Mouse (Mus musculus) neural tube, embryonic 13.5 days (tissue): Measurements from ENCODE around the gene H6pd. TPM values are rescaled to one million over a fixed set of nuclear protein-coding genes. Genes with fewer than 3 reads are reported as not detected.

Experiments
- polyA plus RNA-seq: library from polyadenylated mRNA; unstranded; fragments of >200 nt; fragmentation: Nextera tagmentation; extraction: Ambion mirVana; gene quantifications from 2 replicates; pipeline ENCODE4 v1.2.1, GENCODE M21; 2015

The H6pd gene
- polyA plus RNA-seq, 1 experiment from 2014 or later: 3.5 TPM

Other genes starting within 250 kb of the H6pd start
- 31.8 and 32.7 TPM in 2 replicates for gene Slc25a33, start 234.7 kb downstream of the H6pd start, polyA plus RNA-seq
- gene Spsb1, start 54.0 kb downstream of the H6pd start, polyA plus RNA-seq: 9.0 and 9.5 TPM in 2 replicates
- 0.56 and 0.70 TPM in 2 replicates for gene Gpr157, start 78.3 kb upstream of the H6pd start, polyA plus RNA-seq
- gene Slc2a5, start 110.3 kb upstream of the H6pd start, polyA plus RNA-seq: 2.5 and 2.7 TPM in 2 replicates
- gene Slc2a7, start 139.9 kb upstream of the H6pd start, polyA plus RNA-seq: not detected in 2 replicates
- 0.44 TPM in 1 of 2 replicates, not detected in the other for gene Car6, start 192.3 kb upstream of the H6pd start, polyA plus RNA-seq
- 1,151 and 1,235 TPM in 2 replicates for gene Eno1, start 227.7 kb upstream of the H6pd start, polyA plus RNA-seq